ENCODE assay signal across 9 mouse cellular contexts in genomic region chr7:16858336-16858735, GRCm38 (mm10). TPM values are rescaled to one million over a fixed set of nuclear protein-coding genes. Genes with fewer than 3 reads are reported as not detected.
DNase-seq lines count a peak whose midpoint lies in the region; ATAC-seq and TF ChIP-seq lines count a peak whose summit lies in the region.
"Had no signal": no experiment of that assay in that cellular context is flagged by ENCODE, and none has a peak within 500 bp of the region (broad histone marks: within the 10 kb centered on the region; RNA-seq: fewer than 3 reads in every experiment).

No protein-coding gene starts in this region.

- ATAC-seq in activated CD4-positive, CD25-positive, alpha-beta regulatory T cell, adult 4 months, result peak; percentile 44
- ATAC-seq in erythroblast, adult 5-6 weeks (replicated peaks; ENCODE audit: low FRiP score, poor library complexity, severe bottlenecking), result peak; percentile 71
- ATAC-seq in liver, embryonic 12.5 days, result 0 out of 2 replicates have a peak, but pooled peaks have one; percentile 36

- no peak for DNase-seq in left cerebral cortex, adult 2 months (ENCODE audit: extremely low spot score in 1 of 2, low spot score in 2 of 2)
- no peak for DNase-seq in left cerebral cortex, postnatal 36 days (ENCODE audit: low spot score in 2 of 2)
- DNase-seq in retina, postnatal 1 day, result peak; percentile 61
- DNase-seq in right cerebral cortex, adult 2 months (ENCODE audit: low spot score in 2 of 2), result no peak

- no peaks in the 10 kb centered on the region for H3K9me3 ChIP-seq in liver, embryonic 12.5 days (replicated peaks)

- H3K4me3 ChIP-seq in left cerebral cortex, adult 2 months, result no peak overlapping the region
- no peak overlapping the region for H3K4me3 ChIP-seq in liver, embryonic 12.5 days
- H3K4me3 ChIP-seq: erythroblast, embryonic 14.5 days had no signal

- intact Hi-C loops in left cerebral cortex, adult 2 months (cut with DNase I), result no loop called here
- intact Hi-C loops in left cerebral cortex, postnatal 36 days (cut with DNase I), result loop anchor here (5.0 kb wide), 1 partner anchor 36 kb away; no protein-coding TSS in a partner anchor

- no peaks in the 10 kb centered on the region for H3K27me3 ChIP-seq in liver, embryonic 12.5 days (replicated peaks)

- H3K4me1 ChIP-seq in liver, embryonic 12.5 days, result 0 out of 2 replicates have a peak, but pooled peaks cover 2% of the 10 kb centered on the region

- H3K27ac ChIP-seq in left cerebral cortex, adult 2 months, result no peak overlapping the region
- no peak overlapping the region for H3K27ac ChIP-seq in liver, embryonic 12.5 days
- H3K27ac ChIP-seq: macrophage had no signal

- peaks cover 57% of the 10 kb centered on the region for H3K36me3 ChIP-seq in liver, embryonic 12.5 days

- no peak overlapping the region for H3K4me2 ChIP-seq in liver, embryonic 12.5 days

- WGBS in liver, embryonic 12.5 days (ENCODE audit: insufficient replicate concordance), result 39% methylated on average over 17 of the region's 17 CpGs

- TF ChIP-seq CTCF in left cerebral cortex, adult 2 months (IDR thresholded peaks at IDR 0.05), result peak; percentile 64

- H3K9ac ChIP-seq in liver, embryonic 12.5 days, result no peak overlapping the region

RNA-seq across cellular contexts. Expression of gene Prkd2, which starts 15.6 kb away (rescaled TPM):
- 10 to 100 TPM in 1 of 2 experiments, 1 to 10 TPM in 1; 6.3 to 12.0 TPM for total RNA-seq in left cerebral cortex, adult 2 months (2021)
- total RNA-seq in left cerebral cortex, postnatal 36 days (2021), result 1 to 10 TPM; 3.1 to 7.1 TPM
- polyA plus RNA-seq in activated CD4-positive, CD25-positive, alpha-beta regulatory T cell, adult 4 months (2017; shearing (Covaris generic)), result 10 to 100 TPM; 45.7 to 47.6 TPM
- 4.6 and 18.8 TPM in 2 replicates for total RNA-seq in erythroblast, adult 5-6 weeks (2015; ENCODE audit: low replicate concordance)
- 2.5 and 5.1 TPM in 2 replicates for total RNA-seq in erythroblast, adult 5-6 weeks (2017; ENCODE audit: low replicate concordance)
- polyA plus RNA-seq in liver, embryonic 12.5 days (2016; fragmentation: Nextera tagmentation; extraction: Ambion mirVana), result 4.4 and 4.7 TPM in 2 replicates

RNA-seq across cellular contexts. Expression of gene Dact3, which starts 16.8 kb away (rescaled TPM):
- 100 to 1,000 TPM; 188 to 196 TPM for total RNA-seq in left cerebral cortex, adult 2 months (2021)
- total RNA-seq in left cerebral cortex, postnatal 36 days (2021), result 100 to 1,000 TPM; 179 to 210 TPM
- not detected for polyA plus RNA-seq in activated CD4-positive, CD25-positive, alpha-beta regulatory T cell, adult 4 months (2017; shearing (Covaris generic))
- total RNA-seq in erythroblast, adult 5-6 weeks (2015; ENCODE audit: low replicate concordance), result not detected in 2 replicates
- not detected in 2 replicates for total RNA-seq in erythroblast, adult 5-6 weeks (2017; ENCODE audit: low replicate concordance)
- 1.5 TPM in 2 replicates for polyA plus RNA-seq in liver, embryonic 12.5 days (2016; fragmentation: Nextera tagmentation; extraction: Ambion mirVana)

RNA-seq across cellular contexts. Expression of gene Gng8, which starts 33.2 kb away (rescaled TPM):
- 1 to 10 TPM; 1.8 to 2.7 TPM for total RNA-seq in left cerebral cortex, adult 2 months (2021)
- total RNA-seq in left cerebral cortex, postnatal 36 days (2021), result 1 to 10 TPM; 2.8 to 4.0 TPM
- polyA plus RNA-seq in activated CD4-positive, CD25-positive, alpha-beta regulatory T cell, adult 4 months (2017; shearing (Covaris generic)), result not detected
- not detected in 2 replicates for total RNA-seq in erythroblast, adult 5-6 weeks (2015; ENCODE audit: low replicate concordance)
- total RNA-seq in erythroblast, adult 5-6 weeks (2017; ENCODE audit: low replicate concordance), result not detected in 2 replicates
- polyA plus RNA-seq in liver, embryonic 12.5 days (2016; fragmentation: Nextera tagmentation; extraction: Ambion mirVana), result 0.80 and 1.7 TPM in 2 replicates
- polyA plus RNA-seq: erythroblast, embryonic 14.5 days; macrophage had no signal

RNA-seq across cellular contexts. Expression of gene Fkrp, which starts 41.8 kb away (rescaled TPM):
- total RNA-seq in left cerebral cortex, adult 2 months (2021), result 10 to 100 TPM; 51.0 to 52.2 TPM
- total RNA-seq in left cerebral cortex, postnatal 36 days (2021), result 10 to 100 TPM; 50.4 to 62.8 TPM
- polyA plus RNA-seq in activated CD4-positive, CD25-positive, alpha-beta regulatory T cell, adult 4 months (2017; shearing (Covaris generic)), result 1 to 10 TPM; 6.5 to 7.5 TPM
- 2.5 and 4.2 TPM in 2 replicates for total RNA-seq in erythroblast, adult 5-6 weeks (2015; ENCODE audit: low replicate concordance)
- 3.1 and 8.0 TPM in 2 replicates for total RNA-seq in erythroblast, adult 5-6 weeks (2017; ENCODE audit: low replicate concordance)
- 14.9 and 16.0 TPM in 2 replicates for polyA plus RNA-seq in liver, embryonic 12.5 days (2016; fragmentation: Nextera tagmentation; extraction: Ambion mirVana)

RNA-seq across cellular contexts. Expression of gene Strn4, which starts 42.6 kb away (rescaled TPM):
- total RNA-seq in left cerebral cortex, adult 2 months (2021), result 100 to 1,000 TPM; 287 to 321 TPM
- total RNA-seq in left cerebral cortex, postnatal 36 days (2021), result 100 to 1,000 TPM; 310 to 320 TPM
- 10 to 100 TPM; 23.0 to 23.1 TPM for polyA plus RNA-seq in activated CD4-positive, CD25-positive, alpha-beta regulatory T cell, adult 4 months (2017; shearing (Covaris generic))
- 21.5 and 22.4 TPM in 2 replicates for total RNA-seq in erythroblast, adult 5-6 weeks (2015; ENCODE audit: low replicate concordance)
- total RNA-seq in erythroblast, adult 5-6 weeks (2017; ENCODE audit: low replicate concordance), result 34.3 and 69.7 TPM in 2 replicates
- 61.3 and 63.2 TPM in 2 replicates for polyA plus RNA-seq in liver, embryonic 12.5 days (2016; fragmentation: Nextera tagmentation; extraction: Ambion mirVana)

Comparison
In these comparisons a context has a peak if more than half of its experiments do, and no peak if none do; other contexts are left out.
1. RNA of gene Dact3, which starts 16.8 kb away (total RNA-seq): 179 to 210 TPM in left cerebral cortex, postnatal 36 days and 188 to 196 TPM in left cerebral cortex, adult 2 months; not detected in erythroblast, adult 5-6 weeks; every median in the first group is over 100 times any median in the second.
2. Peak in every context shown above with its lines, with median percentiles within 50 percentile points of each other: ATAC-seq.